Mouse (Mus musculus): ENCODE measurements around the gene Uba1.

Gene Uba1

DNA sequence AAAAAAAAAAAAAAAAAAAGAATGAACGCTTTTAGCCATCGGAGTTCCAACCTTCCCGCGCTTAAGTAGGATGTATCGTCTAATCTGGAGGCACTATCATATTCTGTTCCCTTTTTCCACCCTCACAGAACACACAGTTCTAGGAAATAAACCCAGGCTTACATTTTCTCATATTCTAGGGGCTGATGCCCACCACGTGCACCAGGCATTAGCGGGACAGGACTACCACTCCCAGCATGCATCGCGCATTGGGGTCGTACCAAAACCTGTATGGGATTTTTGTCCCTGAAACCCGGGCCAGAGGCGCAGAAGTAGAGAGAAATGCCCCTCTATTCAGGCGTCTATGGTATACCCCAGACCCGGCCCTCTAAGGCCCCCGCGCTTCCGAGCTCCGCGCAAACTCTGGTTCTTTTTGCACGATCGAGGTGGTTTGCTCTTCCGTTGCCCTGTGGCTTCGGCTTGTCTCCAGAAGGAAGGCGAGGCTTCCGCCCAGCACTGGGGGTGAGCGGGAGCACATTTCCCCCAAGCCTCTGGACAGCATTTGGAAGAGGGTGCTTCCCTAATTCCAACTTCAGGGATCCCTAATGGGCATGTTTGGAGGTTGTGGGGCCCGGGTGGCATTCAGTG is at the start of gene Uba1:
Uba1 (plus strand) TSS at position 301 of the 627 bp plus-strand sequence.
- peak; percentile 67 for DNase-seq

DNA sequence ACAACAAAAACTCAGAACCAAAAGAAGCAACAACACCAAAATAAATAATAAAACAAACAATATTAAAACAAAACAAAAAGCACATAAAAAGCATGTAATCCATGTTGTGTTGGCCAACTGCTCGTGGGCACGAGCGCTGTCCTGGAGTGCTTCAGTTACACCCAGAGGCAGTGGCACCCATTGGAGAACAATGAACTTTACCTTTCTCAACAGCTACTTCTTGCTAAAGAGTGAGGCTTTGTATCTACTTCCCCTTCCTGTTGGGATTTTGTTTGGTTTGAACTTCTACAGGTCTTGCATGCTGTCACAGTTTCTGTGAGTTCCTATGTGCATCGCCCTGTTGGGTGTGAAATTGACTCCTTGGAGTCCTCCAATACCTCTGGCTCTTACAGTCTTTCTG is 49.6 kb upstream of the Uba1 start:
- DNase-seq, result no peak

DNA sequence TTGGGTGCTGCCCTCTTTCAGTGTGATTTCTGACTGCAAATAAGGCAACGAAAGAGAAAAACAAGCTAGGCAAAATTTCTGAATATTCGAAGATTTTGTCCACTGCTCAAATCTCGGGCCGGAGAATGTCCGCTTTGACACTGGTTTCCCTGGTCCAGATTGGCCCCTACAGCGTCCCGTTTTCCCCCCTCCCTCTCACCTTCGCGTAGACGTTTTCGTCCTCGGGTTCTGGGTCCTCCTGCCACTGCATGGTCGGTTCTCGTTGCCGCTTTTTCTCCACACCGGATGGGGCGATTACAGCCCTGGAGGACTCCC is 41.3 kb upstream of the Uba1 start:
- no peak for DNase-seq

DNA sequence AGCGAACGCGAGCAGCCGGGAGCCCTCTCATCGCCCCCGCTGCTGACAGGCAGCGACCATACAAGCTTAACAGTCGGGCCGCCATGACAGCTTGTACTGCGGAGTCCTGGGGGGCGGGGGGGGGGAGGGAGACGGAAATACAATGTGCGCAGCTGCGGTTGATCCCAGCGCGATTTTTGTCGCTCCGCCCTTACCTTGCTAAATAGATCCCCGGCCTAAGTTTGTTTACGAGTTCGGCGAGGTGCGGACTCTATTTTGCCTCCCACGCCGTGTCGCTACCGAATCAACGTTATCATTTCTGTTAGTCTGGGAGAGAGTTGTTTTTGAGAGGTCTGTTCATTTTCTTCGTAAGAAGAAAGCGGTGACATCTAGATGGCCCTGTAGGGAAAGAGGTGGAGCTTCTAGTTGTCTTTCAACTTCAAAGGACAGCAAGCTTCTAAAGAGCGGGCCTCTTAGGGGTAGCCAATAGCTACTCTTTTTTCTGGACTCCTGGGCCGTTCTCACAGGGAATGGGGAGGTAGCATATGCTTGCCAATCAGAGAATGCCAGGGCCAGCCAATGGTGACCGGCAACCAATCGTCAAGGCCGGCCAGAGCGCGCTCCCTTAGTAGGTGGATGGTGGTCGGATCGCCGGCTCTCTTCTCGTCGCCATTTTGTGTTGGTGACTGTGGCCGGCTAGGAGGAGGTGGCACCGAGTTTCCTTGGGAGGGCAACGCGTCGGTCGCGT is 40.8 kb upstream of the Uba1 start, which contains the start of the genes Rbm10 and Ndufb11:
Rbm10 (plus strand) TSS at position 328 of the 727 bp plus-strand sequence.
Ndufb11 (minus strand) TSS at position 444 of the 727 bp plus-strand sequence.
- peak; percentile 76 for DNase-seq

DNA sequence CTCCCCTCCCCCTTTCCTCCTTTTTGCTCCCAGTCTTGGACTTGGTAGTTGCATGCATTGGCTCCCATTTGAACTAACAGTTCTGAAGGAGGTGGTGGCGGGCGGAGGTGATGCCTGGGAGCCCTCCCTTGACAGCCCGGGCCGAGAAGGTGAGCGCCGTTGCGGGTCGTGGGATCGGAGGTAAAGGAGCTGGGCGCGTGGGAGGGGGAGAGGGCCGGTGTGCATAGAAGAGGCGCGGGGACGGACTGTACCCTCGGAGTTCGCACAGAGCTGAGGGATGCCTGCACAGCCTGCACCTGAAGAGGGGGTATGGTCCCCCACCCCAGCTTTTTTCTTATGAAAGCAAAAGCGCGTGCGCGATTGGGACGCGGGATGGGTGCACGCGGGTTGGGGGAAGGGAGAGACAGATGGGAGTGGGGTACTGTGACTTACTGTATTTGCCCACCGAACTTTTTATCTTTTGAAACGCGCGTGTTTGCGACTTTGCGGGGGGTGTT is 40.2 kb upstream of the Uba1 start:
- no peak for DNase-seq

DNA sequence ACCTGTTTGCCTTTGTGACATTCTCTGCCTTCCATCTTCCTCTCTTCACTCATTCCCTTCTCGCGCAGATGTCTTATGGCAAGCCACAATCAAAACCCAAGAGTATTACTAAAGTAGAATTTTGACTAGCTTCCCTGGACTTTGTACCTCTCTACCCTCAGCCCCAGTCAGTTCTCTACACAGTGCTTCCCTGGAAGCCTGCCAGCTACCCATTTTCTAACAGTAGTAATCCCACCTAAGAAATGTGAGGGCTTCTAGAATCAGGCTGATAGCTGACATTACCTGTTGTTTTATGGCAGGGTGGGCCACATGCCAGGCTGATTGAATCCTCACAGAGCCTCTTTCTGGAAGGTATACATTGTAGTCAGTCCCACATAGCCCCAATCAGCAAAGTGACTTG is 20.0 kb upstream of the Uba1 start:
- no peak for DNase-seq

DNA sequence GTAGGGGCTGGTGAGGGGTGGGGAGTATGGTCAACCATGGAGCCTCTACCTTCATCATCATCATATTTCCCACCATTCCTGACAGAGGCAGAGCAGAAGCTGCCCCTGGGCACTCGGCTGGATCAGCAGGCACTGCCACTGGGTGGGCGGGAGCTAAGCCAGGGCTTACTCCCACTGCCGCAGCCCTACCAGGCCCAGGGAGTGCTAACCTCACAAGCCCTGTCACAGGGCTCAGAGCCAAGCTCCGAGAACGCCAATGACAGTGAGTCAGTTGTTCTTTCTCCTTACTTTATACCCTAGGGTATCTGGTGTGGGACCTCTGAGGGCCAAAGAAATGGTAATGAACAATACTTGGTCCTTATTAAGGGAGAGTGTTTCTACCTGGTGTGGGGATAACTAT is 13.3 kb upstream of the Uba1 start:
- DNase-seq, result no peak

DNA sequence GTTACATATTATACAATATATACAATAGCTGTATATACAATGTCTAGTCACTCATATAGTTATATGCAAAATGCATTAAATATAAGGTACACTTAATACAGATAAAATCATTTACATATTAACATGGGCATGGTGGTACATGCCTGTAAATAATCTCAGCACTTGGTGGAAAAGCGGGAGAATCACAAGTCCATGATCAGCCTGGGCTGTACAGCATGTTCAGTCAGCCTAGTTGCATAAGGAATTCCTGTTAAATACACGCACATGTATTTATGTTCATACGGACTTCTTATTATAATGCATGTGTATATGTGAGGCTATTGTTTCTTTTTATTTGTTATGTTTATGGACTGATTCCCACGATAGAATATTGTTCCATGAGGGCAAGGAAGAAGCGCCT is 533 bp upstream of the Uba1 start:
- no peak for DNase-seq

DNA sequence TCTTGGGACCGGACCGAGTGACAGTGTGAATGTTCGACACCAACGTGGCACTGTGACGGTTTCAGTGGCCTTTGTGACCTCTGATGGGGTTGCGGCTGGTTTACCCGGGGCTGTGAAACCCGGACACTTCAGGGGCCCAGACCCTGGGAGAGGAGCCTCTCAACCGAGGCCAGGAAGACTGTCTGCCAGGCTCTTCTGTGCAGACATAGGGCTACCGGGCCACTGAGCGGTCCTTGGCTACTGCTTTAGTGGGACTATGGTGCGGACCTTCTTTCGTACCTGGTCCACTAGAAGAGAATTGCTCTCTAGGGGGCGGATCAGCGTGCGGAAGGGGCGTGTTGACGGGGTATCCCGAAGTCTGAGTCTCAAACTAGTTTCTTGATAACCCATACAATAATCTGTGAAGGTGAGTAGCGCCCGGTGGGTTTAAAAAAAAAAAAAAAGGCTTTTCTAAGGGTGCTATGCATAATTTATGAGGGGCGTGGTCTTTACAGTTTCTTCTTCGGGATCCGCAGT is 823 bp downstream of the Uba1 start:
- DNase-seq, result peak; percentile 15

DNA sequence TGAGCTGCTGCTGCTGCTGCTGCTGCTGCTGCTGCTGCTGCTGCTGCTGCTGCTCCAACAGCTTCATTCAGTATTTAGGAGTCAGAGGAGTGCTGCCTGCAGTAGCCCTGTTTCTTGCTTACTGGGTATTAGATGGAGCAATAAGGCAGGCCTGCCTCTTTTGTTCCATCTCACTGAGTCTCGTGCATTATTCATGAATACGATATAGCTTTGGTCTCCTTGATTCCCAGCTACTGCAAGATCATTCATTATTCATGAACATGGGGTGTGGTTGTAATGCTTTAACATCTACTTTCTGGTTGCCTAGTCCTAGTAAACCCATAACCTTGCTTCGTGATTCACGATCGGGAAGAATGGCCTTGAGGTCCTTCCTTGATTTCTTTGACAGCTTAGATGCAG is 4.2 kb downstream of the Uba1 start:
- no peak for DNase-seq

DNA sequence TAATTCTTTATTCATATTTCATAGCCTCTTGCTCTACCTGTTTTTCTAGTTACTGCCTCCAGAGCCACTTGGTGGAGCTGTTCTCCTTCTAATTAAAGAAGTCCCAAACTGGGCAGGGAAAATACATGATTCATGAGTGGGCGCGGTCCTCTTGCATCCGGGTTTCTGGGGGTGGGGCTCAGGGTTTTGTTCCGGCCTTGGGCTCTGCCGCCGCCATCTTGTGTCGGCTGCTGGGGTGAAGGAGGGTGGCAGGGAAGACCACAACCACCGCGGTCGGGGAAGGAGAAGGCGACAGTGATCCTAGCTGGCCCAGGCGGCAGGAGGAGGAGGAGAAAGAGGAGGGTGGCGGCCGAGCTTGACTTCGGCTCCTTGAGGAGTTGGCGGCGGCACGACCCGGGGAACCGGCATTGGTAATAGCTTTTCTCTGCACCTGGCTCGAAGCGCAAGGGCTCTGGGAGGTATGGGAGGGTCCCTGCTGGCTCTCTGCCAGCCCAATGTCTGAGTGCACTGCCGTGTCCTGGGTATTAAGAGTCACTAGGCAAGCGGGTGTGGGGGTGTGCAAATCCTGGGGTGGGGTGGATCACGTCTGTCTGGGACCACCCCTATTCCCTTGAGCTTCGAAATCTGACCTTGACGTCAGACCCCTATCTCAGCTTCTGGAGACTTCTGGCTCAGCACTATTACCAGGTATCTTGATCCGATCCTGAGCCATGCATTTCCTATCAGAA is 4.8 kb downstream of the Uba1 start:
- peak; percentile 76 for DNase-seq

DNA sequence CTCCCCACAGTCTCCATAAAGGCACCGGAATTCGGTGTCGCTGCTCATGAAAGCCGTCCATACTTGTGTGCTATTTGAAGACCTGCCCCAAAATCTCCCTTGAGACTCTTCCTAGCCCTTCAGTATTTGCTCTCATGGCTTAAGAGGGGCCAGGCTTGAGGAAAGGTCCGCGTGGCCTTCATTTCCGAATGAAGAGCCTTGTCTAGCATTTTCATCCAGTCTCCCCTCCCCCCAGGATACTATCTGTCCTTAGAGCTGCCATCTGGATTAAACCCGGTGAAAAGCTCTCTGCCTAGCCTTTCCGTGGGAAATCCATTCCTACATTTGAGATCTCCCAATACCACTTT is 5.3 kb downstream of the Uba1 start:
- DNase-seq, result no peak

DNA sequence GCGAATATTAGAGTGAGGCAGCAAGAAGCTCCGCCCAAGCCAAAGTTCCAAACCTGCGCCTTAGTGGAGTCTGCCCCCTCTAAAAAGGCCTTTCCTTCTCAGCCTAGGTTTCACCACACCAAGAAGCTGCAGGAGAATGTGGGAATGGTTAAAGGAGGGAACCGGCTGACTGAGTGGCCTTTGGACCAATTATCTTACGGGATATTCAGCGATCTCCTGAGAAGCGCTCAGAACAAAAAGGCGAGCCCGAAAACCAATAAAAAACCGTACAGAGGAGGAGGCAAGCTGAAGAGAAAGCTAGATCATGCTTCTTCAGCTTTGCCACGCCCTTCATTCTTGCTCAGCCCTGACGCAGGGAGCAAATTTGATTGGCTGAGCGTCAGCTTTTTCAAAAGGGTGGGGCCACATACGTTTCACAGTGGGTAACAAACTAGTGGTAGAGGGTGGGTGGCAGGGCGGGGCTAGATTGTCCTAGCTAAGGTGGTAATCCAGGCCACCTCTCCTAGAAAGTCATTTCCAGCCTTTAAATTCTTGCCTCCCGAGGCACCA is 29.5 kb downstream of the Uba1 start, which contains the start of gene Cdk16:
Cdk16 (plus strand) TSS at position 436 of the 549 bp plus-strand sequence.
- peak; percentile 79 for DNase-seq

DNA sequence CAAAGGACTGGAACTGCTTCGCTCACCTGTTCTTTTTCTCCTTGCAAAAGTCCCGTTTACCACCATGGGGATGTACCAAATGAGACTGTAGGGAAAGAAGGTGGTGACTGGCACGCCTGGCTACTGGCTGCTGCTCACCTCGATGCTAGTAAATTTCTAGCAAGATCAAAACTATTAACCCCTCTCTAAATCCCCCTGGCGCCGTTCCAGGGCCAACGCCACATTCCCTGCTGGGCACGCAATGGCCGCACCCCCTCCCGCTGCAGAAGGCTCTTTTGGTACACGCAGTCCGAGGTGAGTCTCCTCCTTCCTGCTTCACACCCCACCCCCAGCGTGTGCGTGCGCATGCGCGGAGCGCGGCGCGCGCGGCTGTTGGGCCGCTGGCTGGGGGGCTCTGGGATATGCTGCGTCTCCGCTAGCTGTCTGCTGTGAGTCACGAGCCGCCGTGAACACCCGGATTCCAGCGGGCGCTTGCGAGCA is 30.0 kb downstream of the Uba1 start:
- DNase-seq, result peak; percentile 80

DNA sequence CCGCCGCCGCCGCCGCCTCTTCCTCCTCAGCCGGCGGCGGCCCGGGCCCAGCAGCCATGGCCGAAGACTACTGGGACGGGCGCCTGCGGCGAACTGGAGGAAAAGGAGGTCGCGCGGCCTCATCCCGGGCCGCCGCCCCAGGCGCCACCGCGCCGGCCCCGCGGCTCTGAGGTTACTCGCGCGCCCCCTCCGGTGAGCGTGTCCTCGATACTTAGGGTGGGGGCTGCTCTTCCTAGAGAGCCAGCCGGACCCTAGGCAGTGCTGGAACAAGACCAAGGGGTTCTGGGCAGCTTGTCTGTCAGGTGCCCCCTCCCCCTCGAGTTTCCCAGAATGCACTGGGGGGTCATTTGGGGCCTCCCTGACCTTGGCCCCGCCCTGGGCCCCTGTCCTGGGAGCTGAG is 30.5 kb downstream of the Uba1 start:
- DNase-seq, result peak; percentile 62

DNA sequence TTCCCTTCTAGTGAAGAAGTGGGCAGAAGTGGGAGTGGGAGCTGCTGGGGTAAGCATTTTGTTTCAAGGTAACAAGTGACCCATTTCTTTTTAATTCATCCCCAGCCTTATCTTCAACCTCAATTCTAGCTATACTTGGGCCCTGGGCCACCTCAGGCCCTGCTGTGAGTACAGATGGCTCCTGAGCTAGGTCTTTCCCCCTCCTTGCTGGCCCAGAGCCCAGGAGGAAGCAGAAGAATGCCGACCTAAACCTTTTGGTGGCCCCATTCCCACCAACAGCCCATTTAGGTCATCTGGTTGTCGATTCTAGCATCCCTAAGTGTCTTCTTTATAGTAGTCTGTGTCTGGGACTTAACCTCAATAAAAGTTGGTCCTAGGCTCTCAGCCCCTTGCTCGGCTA is 33.4 kb downstream of the Uba1 start:
- DNase-seq, result peak; percentile 58

DNA sequence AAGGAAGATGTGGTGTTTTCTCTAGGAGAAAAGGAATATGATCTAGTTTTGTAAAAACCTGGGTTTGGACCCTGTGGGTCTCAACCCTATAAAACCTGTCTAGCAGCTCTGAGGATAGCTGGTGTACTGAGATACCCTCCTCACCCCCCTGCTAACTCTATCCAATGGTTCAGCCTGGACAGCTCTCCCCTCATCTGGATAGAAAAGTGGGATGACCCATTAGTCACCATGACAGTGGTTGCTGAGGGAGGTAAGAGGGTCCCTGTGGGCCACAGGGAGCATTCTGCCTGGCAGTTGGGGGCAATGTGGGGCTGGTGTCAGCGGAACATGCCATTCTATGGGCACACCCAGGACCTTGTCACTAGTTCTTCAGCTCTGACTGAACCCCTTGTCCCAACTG is 34.5 kb downstream of the Uba1 start:
- DNase-seq, result no peak

DNA sequence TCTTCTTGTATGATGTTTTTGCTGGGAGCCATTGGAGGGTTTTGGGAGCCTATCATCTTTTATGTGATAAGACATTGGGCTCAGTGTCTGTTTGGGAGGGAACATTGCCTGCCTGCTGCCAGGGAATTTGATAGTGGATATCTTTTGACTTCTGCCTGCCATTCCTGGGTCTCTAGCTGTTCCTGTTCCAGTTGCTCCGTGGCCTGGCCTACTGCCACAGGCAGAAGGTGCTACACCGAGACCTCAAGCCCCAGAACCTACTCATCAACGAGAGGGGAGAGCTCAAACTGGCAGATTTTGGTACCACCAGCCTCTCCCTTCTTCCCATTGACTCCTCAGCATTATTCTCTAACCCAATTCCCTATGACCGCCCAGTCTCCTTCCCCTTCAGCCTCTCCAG is 37.7 kb downstream of the Uba1 start:
- DNase-seq, result no peak

DNA sequence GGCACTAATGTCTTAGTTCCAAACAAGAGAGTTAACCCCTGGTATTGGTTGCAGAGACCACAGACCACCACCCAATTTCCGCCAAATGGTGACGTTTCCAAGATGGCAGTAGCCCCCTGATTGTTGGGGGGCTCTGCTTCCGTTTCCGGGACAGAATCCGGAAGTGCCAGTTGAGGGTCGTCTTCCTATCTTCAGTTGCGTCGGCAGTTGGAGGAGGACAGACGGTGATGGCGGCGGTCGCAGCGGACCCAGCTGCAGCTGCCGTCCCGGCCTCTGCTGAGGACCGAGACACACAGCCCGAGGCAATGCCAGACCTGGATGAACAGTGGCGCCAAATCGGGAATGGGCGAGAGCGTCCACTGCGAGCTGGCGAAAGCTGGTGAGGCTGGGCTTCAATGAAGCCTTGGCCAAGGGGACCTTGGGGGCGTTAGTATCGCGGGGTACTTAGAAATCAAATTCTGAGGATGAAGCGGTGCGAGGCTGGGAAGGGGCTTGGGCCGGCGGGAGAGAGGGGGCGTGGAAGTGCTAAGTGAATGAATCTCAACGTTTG is 45.7 kb downstream of the Uba1 start, which contains the start of gene Usp11:
Usp11 (plus strand) TSS at position 166 of the 550 bp plus-strand sequence.
- peak; percentile 29 for DNase-seq

DNA sequence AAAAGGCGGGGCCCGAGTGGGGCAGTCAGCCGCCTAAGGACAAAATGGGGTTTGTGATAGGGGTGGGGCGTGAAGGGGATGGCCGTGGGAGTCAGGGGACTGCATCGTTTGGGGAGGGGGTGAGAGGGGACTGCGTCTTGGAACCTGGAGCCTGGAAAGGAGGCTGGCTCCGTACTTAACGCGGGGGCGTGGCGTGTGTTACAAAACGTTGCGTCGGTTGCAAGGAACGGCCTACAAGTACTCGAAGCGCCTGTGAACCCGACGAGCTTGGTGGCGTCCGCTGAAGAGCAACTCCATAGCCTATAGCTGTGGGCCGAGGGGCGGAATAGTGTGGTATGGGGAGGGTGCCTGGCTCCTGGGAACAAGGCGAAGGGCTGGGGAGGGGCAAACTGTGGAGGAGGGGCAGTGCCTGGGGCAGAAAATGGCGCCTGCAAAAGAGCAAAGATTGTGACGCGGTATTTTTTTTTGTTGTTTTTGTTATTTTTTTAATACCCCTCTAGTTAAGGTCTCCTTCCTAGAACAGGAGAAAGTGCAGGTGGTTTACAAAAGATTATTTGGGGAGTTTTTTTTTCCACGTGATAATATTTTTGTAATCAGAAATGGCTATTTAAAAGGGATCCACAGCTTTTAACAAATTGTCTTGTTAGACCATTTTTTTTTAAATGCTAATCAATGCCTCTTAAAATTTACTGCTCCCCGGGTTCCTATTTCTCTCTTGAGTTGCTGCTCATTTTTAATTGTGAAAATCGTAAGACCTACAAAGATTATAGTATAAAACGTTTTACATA is 46.4 kb downstream of the Uba1 start:
- peak; percentile 71 for DNase-seq

DNA sequence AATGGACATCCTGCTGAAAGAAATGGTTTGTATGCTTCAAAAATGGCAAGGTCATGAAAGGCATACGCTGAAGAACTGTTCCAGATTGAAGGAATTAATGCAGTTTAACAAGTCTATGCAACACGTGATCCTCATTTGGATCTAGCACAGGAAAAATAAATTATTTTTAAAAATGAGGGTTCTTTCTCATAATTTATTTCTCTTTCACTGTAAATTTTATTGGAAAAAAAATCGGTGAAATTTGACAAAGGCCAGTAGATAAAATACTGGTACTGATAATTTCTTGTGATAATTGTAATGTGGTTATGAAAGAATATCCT is 46.9 kb downstream of the Uba1 start:
- no peak for DNase-seq

DNA sequence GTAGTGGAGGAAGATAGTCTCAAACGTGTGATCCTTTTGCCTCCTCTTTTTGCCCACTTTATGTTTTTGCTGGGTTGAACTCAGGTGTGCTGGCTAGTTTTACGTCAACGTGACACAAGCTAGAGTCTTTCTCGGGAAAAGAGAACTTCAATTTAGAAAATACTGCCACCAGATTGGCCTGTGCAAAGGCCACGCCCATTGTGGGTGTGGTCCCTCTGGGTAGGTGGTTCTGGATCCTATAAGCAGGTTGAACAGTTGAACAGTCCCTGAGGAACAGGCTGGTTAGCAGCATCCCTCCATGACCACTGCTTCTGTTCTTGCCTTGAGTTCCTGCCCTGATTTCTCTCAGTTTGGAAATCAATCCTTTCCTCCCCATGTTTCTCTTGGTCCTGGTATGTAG is 70.6 kb downstream of the Uba1 start:
- DNase-seq, result no peak

All from cerebellum, adult 8-10 months (tissue).